Mouse (Mus musculus) embryo, embryonic 9.5 days (tissue): ENCODE measurements around the gene St6galnac6.

Experiments
- DNase-seq: peaks from one replicate; pipeline ENCODE4 v3.0.0-alpha.2; 2017; ENCODE audit errors: extremely low spot score

Gene St6galnac6

GRCm38 (mm10) chr2:32639632-32640031 lies 40.1 kb downstream of the St6galnac6 start:
- DNase-seq, result no peak

GRCm38 (mm10) chr2:32640550-32641051 lies 41.1 kb downstream of the St6galnac6 start:
- DNase-seq, result no peak

- no peak for DNase-seq
Observed at GRCm38 (mm10) chr2:32641810-32642209, 42.3 kb downstream of the St6galnac6 start.

GRCm38 (mm10) chr2:32642813-32643212 lies 43.3 kb downstream of the St6galnac6 start:
- DNase-seq, result no peak

GRCm38 (mm10) chr2:32644083-32644482 lies 44.6 kb downstream of the St6galnac6 start:
- no peak for DNase-seq

DNA sequence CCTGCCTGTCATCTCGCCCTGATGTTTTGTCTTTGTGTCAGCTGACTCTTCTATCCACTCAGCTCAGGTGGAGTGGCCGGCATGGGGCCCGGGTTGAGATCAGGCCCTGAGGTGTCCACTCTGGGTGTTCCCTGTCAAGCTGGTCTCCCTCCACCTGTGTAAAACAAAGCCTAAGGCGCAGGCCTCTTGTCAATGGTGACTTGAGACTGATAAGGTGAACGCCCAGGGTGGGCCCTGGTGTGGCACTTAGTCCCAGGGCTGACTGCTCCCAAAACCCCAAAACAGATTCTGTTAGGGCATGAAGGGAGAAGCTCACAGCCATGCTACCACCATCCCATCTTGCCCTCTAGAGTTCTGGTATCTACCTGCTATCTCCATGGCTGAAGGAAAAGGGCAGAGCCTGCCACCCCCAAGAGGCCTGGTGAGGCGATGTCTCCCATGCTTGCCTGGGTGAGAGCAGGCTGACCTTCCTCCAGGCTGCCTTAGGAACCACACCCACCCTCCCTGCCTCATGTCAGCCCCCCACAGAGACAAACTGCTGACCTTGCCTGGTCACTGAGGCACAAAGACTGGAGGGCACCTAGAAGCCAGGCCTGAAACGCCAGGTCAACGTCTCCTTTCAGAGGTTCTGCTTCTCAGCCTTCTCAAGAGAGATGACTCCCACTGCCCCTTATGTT lies 45.4 kb downstream of the St6galnac6 start:
- no peak for DNase-seq

DNA sequence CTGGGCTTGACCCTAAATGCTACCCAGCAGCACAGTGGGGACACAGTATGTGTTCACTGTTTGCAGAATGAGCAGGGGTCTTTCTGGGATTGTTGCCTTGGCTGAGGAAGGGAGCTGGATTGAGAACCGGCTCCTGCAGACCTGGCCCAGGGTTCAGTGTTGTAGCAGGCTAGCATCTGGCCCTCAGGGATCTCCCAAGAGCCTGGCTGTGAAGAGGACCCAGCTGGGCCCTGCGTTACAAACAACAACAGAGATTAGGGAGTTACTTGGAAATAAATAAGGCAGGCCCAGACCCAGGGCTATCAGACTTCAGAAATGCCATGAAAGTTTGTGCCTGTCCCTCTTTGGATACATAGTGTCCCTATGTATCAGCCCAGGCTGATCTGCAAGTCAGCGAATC lies 46.1 kb downstream of the St6galnac6 start:
- DNase-seq, result no peak

DNA sequence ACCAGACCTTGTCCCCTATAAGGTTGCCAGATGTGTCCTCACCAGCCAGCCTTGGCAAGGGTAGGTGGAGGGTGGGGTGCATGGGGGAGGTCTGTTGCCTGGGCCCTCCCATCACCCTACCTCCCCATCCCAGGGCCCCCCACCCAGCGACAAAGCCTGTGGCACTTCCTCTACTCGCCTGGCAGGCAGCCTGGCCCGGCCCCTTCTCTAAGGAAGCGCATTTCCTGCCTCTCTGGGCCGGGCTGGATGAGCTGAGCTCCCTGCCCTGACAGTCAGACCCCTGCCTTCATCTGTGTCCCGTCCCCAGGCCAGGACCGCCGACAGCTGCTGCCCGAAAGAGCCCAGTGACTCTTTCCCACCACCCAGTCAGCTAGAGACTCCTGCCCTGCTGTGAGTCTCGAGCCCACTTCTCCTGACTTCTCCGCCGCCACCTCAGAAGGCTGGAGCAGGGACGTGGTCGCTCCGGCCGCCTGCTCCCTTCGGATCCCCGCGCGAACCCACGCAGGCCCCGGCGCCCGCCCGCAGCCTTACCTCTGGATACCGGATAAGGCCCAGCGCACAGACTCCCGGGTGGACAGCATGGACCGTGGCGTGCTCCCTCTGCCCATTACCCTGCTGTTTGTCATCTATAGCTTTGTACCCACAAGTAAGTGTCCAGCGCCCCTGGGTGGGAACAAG lies 47.0 kb downstream of the St6galnac6 start, which contains the start of gene Eng:
Gene Eng (plus strand): TSS at position 217 of the 678 bp plus-strand sequence.
- DNase-seq, result no peak

GRCm38 (mm10) chr2:32647366-32647765 lies 47.9 kb downstream of the St6galnac6 start:
- DNase-seq, result no peak

GRCm38 (mm10) chr2:32653764-32654163 lies 54.3 kb downstream of the St6galnac6 start:
- peak; percentile 45 for DNase-seq

DNA sequence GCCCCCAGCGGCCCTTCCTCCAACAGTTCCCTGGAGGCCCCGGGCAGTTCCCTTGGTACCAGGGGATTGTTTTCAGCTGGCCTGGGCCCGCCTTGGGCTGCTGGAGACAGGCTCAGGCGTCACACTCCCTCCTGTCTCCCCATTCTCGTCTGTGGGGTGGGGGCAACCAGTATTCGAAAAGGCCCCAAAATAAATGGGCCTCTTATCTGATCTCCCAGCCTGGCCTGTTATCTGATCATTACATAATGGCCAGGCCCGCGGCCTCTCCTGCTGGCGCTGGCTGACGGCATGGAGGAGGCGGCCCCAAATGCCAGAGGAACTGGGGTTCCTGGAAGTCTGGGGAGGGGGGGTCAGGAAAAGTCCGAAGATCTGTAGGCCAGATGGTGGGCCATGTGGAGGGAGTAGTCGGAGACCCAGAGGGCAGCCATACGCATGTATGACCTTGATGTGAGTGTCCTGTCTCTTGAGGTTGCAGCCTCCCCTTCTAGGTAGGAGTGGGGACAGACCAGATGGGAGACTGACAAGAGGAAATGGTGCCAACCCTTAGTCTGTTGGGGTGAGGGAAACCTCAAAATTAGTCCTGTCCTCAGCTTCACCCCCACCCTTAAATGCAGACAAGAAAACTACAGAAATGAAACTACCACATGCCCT lies 55.4 kb downstream of the St6galnac6 start:
- no peak for DNase-seq

DNA sequence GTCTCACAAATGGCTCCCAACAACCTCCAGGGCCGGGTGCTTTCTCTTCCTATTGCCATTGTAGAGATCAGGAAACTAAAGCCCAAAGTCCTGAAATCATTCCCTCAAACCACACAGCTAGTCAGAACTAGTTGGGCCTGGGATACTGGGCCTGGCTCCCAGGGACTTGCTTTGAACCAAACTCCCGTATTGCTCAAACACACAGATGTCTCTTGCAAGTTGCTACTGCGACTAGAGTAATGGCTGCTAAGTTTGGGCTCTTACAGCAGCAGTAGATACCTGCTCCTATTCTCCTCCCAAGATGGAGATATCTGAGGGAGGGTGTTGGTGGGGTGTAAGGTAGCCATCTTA lies 55.9 kb downstream of the St6galnac6 start:
- DNase-seq, result no peak

DNA sequence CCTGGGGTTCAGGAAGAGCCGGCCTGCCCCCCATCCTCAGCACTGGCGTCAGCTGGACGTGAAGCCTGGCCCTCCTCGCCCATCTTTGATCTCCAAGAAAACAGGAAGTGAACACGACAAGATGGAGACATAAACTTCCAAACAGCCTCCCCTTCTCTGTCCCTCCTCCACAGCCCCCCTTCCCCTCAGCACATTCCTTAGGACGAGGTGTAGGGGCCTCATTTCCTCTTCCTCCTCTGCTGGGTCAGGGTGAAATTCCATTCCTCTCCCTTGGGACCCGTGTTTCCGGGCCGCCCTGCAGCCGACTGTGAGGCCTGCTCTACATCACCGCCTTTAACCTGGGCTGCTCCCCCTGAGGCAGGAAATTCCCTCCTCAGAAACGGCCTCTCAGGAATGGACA lies 56.3 kb downstream of the St6galnac6 start:
- DNase-seq, result peak; percentile 51

- DNase-seq, result no peak
Observed at GRCm38 (mm10) chr2:32658873-32659272, 59.4 kb downstream of the St6galnac6 start.

DNA sequence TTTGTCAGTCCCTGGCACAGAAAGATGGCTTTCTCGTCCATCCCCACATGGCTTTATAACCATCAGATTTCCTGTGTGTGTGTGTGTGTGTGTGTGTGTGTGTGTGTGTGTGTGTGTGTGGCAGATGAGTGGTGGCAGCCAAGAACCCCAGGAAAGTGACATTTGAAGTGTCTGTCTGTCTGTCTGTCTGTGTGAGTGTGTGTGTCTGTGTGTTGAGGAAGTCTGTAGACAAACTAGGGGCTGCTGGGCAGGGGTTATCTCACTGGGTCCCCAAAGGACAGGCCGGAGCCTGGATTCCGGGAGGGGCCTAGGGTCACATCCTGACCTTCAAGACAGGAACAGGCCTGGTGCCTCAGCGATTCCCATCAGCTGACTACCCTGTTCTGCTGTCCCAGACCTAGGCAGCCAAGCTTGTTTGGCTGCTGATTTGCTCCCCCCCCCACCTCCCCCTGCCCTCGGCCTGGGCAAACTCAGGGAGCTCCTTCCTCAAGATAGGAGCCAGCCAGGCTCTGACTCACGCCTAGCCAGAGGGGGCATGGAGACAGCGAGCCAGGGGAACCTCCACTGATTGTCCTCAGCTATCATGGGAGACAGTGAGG lies 62.1 kb downstream of the St6galnac6 start:
- peak; percentile 31 for DNase-seq

- DNase-seq, result no peak
Observed at GRCm38 (mm10) chr2:32662291-32662690, 62.8 kb downstream of the St6galnac6 start.

GRCm38 (mm10) chr2:32665345-32665744 lies 65.8 kb downstream of the St6galnac6 start:
- DNase-seq, result no peak

- no peak for DNase-seq
Observed at GRCm38 (mm10) chr2:32665853-32666252, 66.3 kb downstream of the St6galnac6 start.

DNA sequence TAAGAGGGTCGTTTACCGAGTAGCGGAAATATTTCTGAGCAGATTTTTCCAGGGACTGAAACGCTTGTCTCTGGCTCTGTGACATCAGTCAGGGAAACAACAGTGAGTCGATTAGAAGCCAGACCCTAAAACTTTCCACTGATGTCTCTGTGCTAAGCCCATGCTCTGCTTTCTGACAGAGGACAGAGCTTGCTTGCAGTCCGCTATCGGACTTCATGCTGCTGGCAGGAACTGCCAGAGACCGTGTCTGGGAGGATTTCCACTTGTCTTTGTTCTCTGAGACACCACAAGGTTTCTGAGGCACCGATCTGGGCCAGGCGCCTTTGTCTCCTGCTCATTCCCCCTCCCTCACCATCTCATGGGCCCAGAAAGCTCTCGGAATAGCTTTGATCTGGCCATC lies 68.3 kb downstream of the St6galnac6 start:
- DNase-seq, result no peak

GRCm38 (mm10) chr2:32668176-32668575 lies 68.7 kb downstream of the St6galnac6 start:
- no peak for DNase-seq

DNA sequence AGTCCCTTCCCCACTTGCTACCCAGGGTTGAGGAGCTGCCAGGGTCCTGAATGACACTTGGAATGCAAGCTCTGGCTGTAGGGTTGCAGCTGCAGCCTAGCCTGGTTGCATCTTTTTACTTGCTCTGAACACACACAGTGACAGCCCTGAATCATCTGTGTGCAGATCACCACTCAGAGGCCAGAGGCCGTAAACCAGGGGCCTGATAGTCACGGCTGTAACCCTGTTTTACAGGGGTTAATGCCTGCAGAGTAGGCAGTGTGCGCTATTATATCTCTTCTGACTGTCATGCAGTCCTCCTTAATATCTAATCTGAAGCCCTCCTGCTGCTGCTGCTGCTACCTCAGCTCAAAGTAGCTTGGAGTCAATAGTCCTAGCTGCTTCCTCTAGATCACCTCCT lies 70.4 kb downstream of the St6galnac6 start:
- no peak for DNase-seq
